Comparison of ENCODE assay signal across 11 mouse cellular contexts in genomic region chr2:77761967-77762366, GRCm38 (mm10).
"Had no signal": no experiment of that assay in that cellular context is flagged by ENCODE, and none has a peak within 500 bp of the region (broad histone marks: within the 10 kb centered on the region; RNA-seq: fewer than 3 reads in every experiment).

No protein-coding gene starts in this region.

- H3K27ac ChIP-seq: limb, embryonic 13.5 days; liver, embryonic 14.5 days; midbrain, embryonic 12.5 days; neural tube, embryonic 13.5 days had no signal

- DNase-seq: kidney, postnatal 10 days; kidney, postnatal 4 days; lung, adult 18-20 months; right cerebral cortex, postnatal 14 days; thymus, adult 2 months; thymus, postnatal 25 days had no signal

- ATAC-seq: midbrain, embryonic 16.5 days had no signal

- H3K4me2 ChIP-seq: limb, embryonic 13.5 days; midbrain, embryonic 12.5 days; neural tube, embryonic 13.5 days had no signal

- H3K9ac ChIP-seq: limb, embryonic 13.5 days; liver, embryonic 14.5 days; midbrain, embryonic 12.5 days; neural tube, embryonic 13.5 days had no signal

- H3K27me3 ChIP-seq: limb, embryonic 13.5 days; midbrain, embryonic 12.5 days; neural tube, embryonic 13.5 days had no signal

- H3K9me3 ChIP-seq: limb, embryonic 13.5 days; midbrain, embryonic 12.5 days; neural tube, embryonic 13.5 days had no signal

- H3K36me3 ChIP-seq: limb, embryonic 13.5 days; midbrain, embryonic 12.5 days; neural tube, embryonic 13.5 days had no signal

- H3K4me3 ChIP-seq: limb, embryonic 13.5 days; midbrain, embryonic 12.5 days; neural tube, embryonic 13.5 days had no signal

- H3K4me1 ChIP-seq: limb, embryonic 13.5 days; midbrain, embryonic 12.5 days; neural tube, embryonic 13.5 days had no signal
